Mouse (Mus musculus) embryonic facial prominence, embryonic 14.5 days (tissue): ENCODE data around the gene Tuba4a. TPM values are rescaled to one million over a fixed set of nuclear protein-coding genes. Genes with fewer than 3 reads are reported as not detected.
A peak's percentile ranks its signal among the peaks of the same experiment; 100 is the strongest.

Source experiments
- ATAC-seq: fragments of 200-750 bp; cut with Nextera tagmentation; 2 replicates; pipeline ENCODE4 v1.8.0; 2017; ENCODE audit warnings: low read depth, moderate number of reproducible peaks, moderate TSS enrichment
- DNase-seq: peaks from one replicate; pipeline ENCODE4 v3.0.0-alpha.2; 2015; ENCODE audit warnings: low spot score
- H3K27ac ChIP-seq: fragments of 300-500 bp; sonication (generic); replicated peaks from 2 replicates; pipeline ENCODE4 v1.5.1; 2014; ENCODE audit warnings: low read depth, mild to moderate bottlenecking, low read length, moderate library complexity
- H3K27me3 ChIP-seq: fragments of 300-500 bp; sonication (generic); replicated peaks from 2 replicates; pipeline ENCODE4 v1.6.1; 2014; ENCODE audit warnings: low read length; ENCODE audit not compliant: control insufficient read depth, insufficient read depth
- H3K36me3 ChIP-seq: fragments of 300-500 bp; sonication (generic); 2 replicates; pipeline ENCODE4 v1.6.1; 2014; ENCODE audit warnings: low read length, mixed read lengths; ENCODE audit not compliant: control insufficient read depth, insufficient read depth
- H3K4me1 ChIP-seq: fragments of 300-500 bp; sonication (generic); 2 replicates; pipeline ENCODE4 v1.6.1; 2014; ENCODE audit warnings: antibody characterized with exemption, low read length; ENCODE audit not compliant: control insufficient read depth, insufficient read depth
- H3K4me2 ChIP-seq: fragments of 300-500 bp; sonication (generic); 2 replicates; pipeline ENCODE4 v1.6.1; 2014; ENCODE audit warnings: low read depth, mild to moderate bottlenecking, low read length, moderate library complexity, mixed read lengths
- H3K4me3 ChIP-seq: fragments of 300-500 bp; sonication (generic); 2 replicates; pipeline ENCODE4 v1.5.1; 2014; ENCODE audit warnings: low read depth, mild to moderate bottlenecking, low read length
- H3K9ac ChIP-seq: fragments of 300-500 bp; sonication (generic); 2 replicates; pipeline ENCODE4 v1.6.1; 2014; ENCODE audit warnings: low read depth, mild to moderate bottlenecking, low read length, moderate library complexity, mixed read lengths
- H3K9me3 ChIP-seq: fragments of 300-500 bp; sonication (generic); 2 replicates; pipeline ENCODE4 v1.6.1; 2016; ENCODE audit warnings: low read length; ENCODE audit not compliant: control insufficient read depth
- WGBS: fragments of 180-500 bp; shearing (Covaris S2); extraction: QIAGEN DNeasy Blood & Tissue Kit; methylation state at CpG from one replicate; pipeline ENCODE4 v1.1.7; 2014; 5-methylcytosine and 5-hydroxymethylcytosine counted together
- polyA plus RNA-seq: library from polyadenylated mRNA; unstranded; fragments of >200 nt; fragmentation: Nextera tagmentation; extraction: Ambion mirVana; gene quantifications from 2 replicates; pipeline ENCODE4 v1.2.1, GENCODE M21; 2014

Tuba4a gene
- polyA plus RNA-seq, 1 experiment from 2014 or later = 76.1 TPM

GRCm38 (mm10) chr1:75253029-75253428, 33.4 kb upstream of the Tuba4a start:
- Histone ChIP-seq H3K27ac (no peak overlapping the region), H3K4me2 (no peak overlapping the region), H3K36me3 (no peaks in the 10 kb centered on the region), H3K9me3 (no peaks in the 10 kb centered on the region), H3K4me1 (peaks cover 4% of the 10 kb centered on the region; the same call in 1 of the 2 replicates), H3K27me3 (no peaks in the 10 kb centered on the region), H3K4me3 (no peak overlapping the region), H3K9ac (no peak overlapping the region)
- WGBS = 74% methylated on average over 13 of the region's 16 CpGs
- ATAC-seq (no peak), DNase-seq (no peak)

- no peak for DNase-seq
- Histone ChIP-seq H3K4me3 (no peak overlapping the region), H3K4me1 (peaks cover 4% of the 10 kb centered on the region; the same call in 1 of the 2 replicates), H3K9me3 (no peaks in the 10 kb centered on the region), H3K4me2 (no peak overlapping the region), H3K9ac (no peak overlapping the region), H3K36me3 (no peaks in the 10 kb centered on the region), H3K27ac (no peak overlapping the region), H3K27me3 (no peaks in the 10 kb centered on the region)
- WGBS = 71% methylated on average over 13 of the region's 13 CpGs
- no peak for ATAC-seq
Observed at GRCm38 (mm10) chr1:75252308-75252707, 32.6 kb upstream of the Tuba4a start.

- peak; percentile 67 for DNase-seq
- Histone ChIP-seq H3K4me1 (peaks cover 4% of the 10 kb centered on the region; the same call in 1 of the 2 replicates), H3K4me3 (peak overlapping the region; percentile 24), H3K9ac (no peak overlapping the region), H3K27ac (no peak overlapping the region), H3K36me3 (no peaks in the 10 kb centered on the region), H3K27me3 (no peaks in the 10 kb centered on the region), H3K9me3 (no peaks in the 10 kb centered on the region), H3K4me2 (peak overlapping the region; percentile 53)
- ATAC-seq = peak; percentile 37
- WGBS = 4% methylated on average over 19 of the region's 22 CpGs
Observed at GRCm38 (mm10) chr1:75251112-75251970, 31.7 kb upstream of the Tuba4a start.

- Histone ChIP-seq H3K4me3 (no peak overlapping the region), H3K9me3 (no peaks in the 10 kb centered on the region), H3K27me3 (no peaks in the 10 kb centered on the region), H3K4me2 (no peak overlapping the region), H3K9ac (no peak overlapping the region), H3K36me3 (0 out of 2 replicates have a peak, but pooled peaks cover under 1% of the 10 kb centered on the region), H3K27ac (no peak overlapping the region), H3K4me1 (peaks cover 4% of the 10 kb centered on the region; the same call in 1 of the 2 replicates)
- DNase-seq (peak; percentile 23), ATAC-seq (no peak)
- 44% methylated on average over 3 of the region's 3 CpGs for WGBS
Observed at GRCm38 (mm10) chr1:75250498-75250897, 30.8 kb upstream of the Tuba4a start.

- no peak for ATAC-seq
- no peak overlapping the region for H3K9ac ChIP-seq
- WGBS = 41% methylated on average over 8 of the region's 9 CpGs
Observed at GRCm38 (mm10) chr1:75248041-75248772, 28.5 kb upstream of the Tuba4a start.

GRCm38 (mm10) chr1:75247071-75247930, 27.6 kb upstream of the Tuba4a start:
- no peak overlapping the region for H3K27ac ChIP-seq
- H3K27me3 ChIP-seq = no peaks in the 10 kb centered on the region
- ATAC-seq (no peak), DNase-seq (no peak)
- H3K9ac ChIP-seq = no peak overlapping the region
- no peak overlapping the region for H3K4me3 ChIP-seq
- no peaks in the 10 kb centered on the region for H3K9me3 ChIP-seq
- peaks cover 14% of the 10 kb centered on the region; the same call in 1 of the 2 replicates for H3K36me3 ChIP-seq
- H3K4me2 ChIP-seq = no peak overlapping the region
- WGBS = 75% methylated on average over 16 of the region's 16 CpGs
- peaks cover 4% of the 10 kb centered on the region; the same call in 1 of the 2 replicates for H3K4me1 ChIP-seq

More at GRCm38 (mm10) chr1:75248041-75248772, 28.5 kb upstream of the Tuba4a start:
- Histone ChIP-seq H3K27me3 (no peaks in the 10 kb centered on the region), H3K36me3 (peaks cover 14% of the 10 kb centered on the region; the same call in 1 of the 2 replicates), H3K4me2 (no peak overlapping the region), H3K4me1 (peaks cover 4% of the 10 kb centered on the region; the same call in 1 of the 2 replicates), H3K9me3 (no peaks in the 10 kb centered on the region), H3K27ac (no peak overlapping the region), H3K4me3 (no peak overlapping the region)
- DNase-seq = peak; percentile 41

GRCm38 (mm10) chr1:75244836-75245235, 25.2 kb upstream of the Tuba4a start:
- peak; percentile 76 for ATAC-seq
- Histone ChIP-seq H3K27ac (no peak overlapping the region), H3K4me1 (no peaks in the 10 kb centered on the region), H3K4me3 (no peak overlapping the region), H3K4me2 (no peak overlapping the region), H3K9me3 (no peaks in the 10 kb centered on the region), H3K27me3 (no peaks in the 10 kb centered on the region), H3K36me3 (peaks cover 32% of the 10 kb centered on the region), H3K9ac (no peak overlapping the region)
- WGBS = 23% methylated on average over 4 of the region's 4 CpGs
- DNase-seq = peak; percentile 74
